ENCODE assay signal across 8 mouse cellular contexts in the genomic region with DNA sequence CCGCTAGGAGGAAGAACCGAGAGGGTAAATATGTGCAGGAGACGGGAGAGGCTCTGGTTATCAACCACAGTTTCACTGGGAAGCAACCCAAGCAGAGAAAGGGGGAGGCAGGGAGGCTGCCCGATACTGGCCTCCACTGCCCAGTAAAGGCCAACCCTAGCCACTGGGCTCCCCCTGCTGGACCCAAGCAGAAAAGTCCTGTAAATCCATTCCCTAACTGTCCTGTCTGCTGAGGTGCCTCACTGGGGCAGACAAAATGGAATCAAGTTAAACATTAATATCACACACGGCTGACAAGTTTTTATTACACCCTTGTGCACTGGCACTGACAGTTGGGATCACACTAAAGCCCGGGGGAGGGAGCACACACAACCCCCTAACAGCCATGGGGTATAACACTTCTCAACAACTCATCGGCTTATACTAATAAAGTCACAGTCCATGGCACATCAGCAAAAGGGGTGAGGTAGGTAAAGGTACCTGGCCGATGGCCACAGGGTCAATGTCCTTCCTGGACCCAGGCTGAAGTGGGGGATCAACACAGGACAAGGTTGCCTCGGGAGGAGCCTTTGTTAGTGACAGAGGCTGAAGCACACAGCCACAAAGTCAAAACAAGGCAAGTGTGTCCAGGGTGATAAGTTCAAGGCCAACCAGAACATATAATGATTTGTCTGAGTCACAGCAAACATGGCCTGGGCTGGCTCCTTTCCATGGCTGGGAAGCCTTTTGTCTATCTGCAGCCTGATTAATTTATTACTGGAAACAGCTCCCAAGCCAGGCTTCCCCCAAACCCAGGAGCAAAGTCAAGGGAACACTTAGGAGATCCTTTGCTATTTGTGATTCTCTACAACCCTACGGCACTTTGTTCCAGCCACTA. TPM values are rescaled to one million over a fixed set of nuclear protein-coding genes. Genes with fewer than 3 reads are reported as not detected.
DNase-seq lines count a peak whose midpoint lies in the region; ATAC-seq and TF ChIP-seq lines count a peak whose summit lies in the region.

No protein-coding gene starts in this region.

- in situ Hi-C loops in CH12.LX (cut with MboI; ENCODE audit: low pct_ligation_motif_present, low pct_unique_long_range_greater_than_20kb, low sequenced_read_pairs) = no loop called here

- H3K9ac ChIP-seq in CH12.LX (ENCODE audit: insufficient read depth, low read depth) = no peak overlapping the region
- no peak overlapping the region for H3K9ac ChIP-seq in heart, postnatal 0 days (replicated peaks; ENCODE audit: low read depth, low read length)
- 0 out of 2 replicates have a peak overlapping the region, but pooled peaks have one; percentile 13 for H3K9ac ChIP-seq in liver, embryonic 11.5 days (ENCODE audit: low read depth, low read length)

- peak; percentile 56 for TF ChIP-seq RAD21 in CH12.LX (IDR thresholded peaks at IDR 0.05; ENCODE audit: low read depth, low read length)

- no peak overlapping the region for H3K27ac ChIP-seq in CH12.LX (ENCODE audit: insufficient read depth, low read depth)
- no peak overlapping the region for H3K27ac ChIP-seq in heart, postnatal 0 days (ENCODE audit: low read depth)
- H3K27ac ChIP-seq in liver, embryonic 11.5 days (ENCODE audit: low read depth, low read length) = peak overlapping the region; percentile 62
- no peak overlapping the region for H3K27ac ChIP-seq in olfactory bulb, adult 2 months (ENCODE audit: insufficient read depth, low read depth, low read length)

- TF ChIP-seq CTCF in CH12.LX (conservative IDR thresholded peaks at IDR 0.05 in 1 of 2, IDR thresholded peaks at IDR 0.05 in 1 of 2; ENCODE audit: low read depth in 2 of 2, low read length in 2 of 2) = peak; percentile 42 to 81; a peak in 3 of 4 replicates
- peak; percentile 69 for TF ChIP-seq CTCF in heart, postnatal 0 days (IDR thresholded peaks at IDR 0.05; ENCODE audit: low read depth)
- peak; percentile 35; the same call in 1 of the 2 replicates for TF ChIP-seq CTCF in olfactory bulb, adult 2 months (IDR thresholded peaks at IDR 0.05; ENCODE audit: insufficient read depth, low read depth, low read length)

- DNase-seq in cerebellum, postnatal 10 days = peak; percentile 50 to 65
- DNase-seq in cerebellum, adult 8-10 months = no peak
- DNase-seq in CH12.LX (ENCODE audit: extremely low read depth) = no peak
- DNase-seq in embryo, embryonic 10.5 days (ENCODE audit: low spot score) = peak; percentile 72
- peak; percentile 47 for DNase-seq in heart, postnatal 0 days (ENCODE audit: low spot score)
- DNase-seq in liver, embryonic 11.5 days (ENCODE audit: low spot score) = no peak
- DNase-seq in right cerebral cortex, postnatal 4 days = no peak

- ATAC-seq in heart, postnatal 0 days (ENCODE audit: insufficient read depth, low read depth) = peak; percentile 37; the same call in 1 of the 2 replicates
- ATAC-seq in liver, embryonic 11.5 days (replicated peaks; ENCODE audit: low FRiP score) = no peak

- no peaks in the 10 kb centered on the region for H3K79me2 ChIP-seq in CH12.LX (replicated peaks; ENCODE audit: control insufficient read depth, extremely low read depth, insufficient read depth, poor library complexity, severe bottlenecking)

- dilution Hi-C loops in CH12.LX (cut with MboI; ENCODE audit: extremely low pct_ligation_motif_present, extremely low pct_unique_long_range_greater_than_20kb, low sequenced_read_pairs) = no loop called here

- no peaks in the 10 kb centered on the region for H3K9me3 ChIP-seq in CH12.LX (replicated peaks; ENCODE audit: low read length)
- H3K9me3 ChIP-seq in heart, postnatal 0 days (replicated peaks; ENCODE audit: control insufficient read depth, low read length) = no peaks in the 10 kb centered on the region
- no peaks in the 10 kb centered on the region for H3K9me3 ChIP-seq in liver, embryonic 11.5 days (ENCODE audit: control insufficient read depth, low read length)

- no peak overlapping the region for H3K4me3 ChIP-seq in CH12.LX (replicated peaks in 1 of 3; ENCODE audit: low read depth in 2 of 3, low read length in 2 of 3, poor library complexity in 1 of 3)
- H3K4me3 ChIP-seq in heart, postnatal 0 days (ENCODE audit: low read depth, low read length) = no peak overlapping the region
- H3K4me3 ChIP-seq in liver, embryonic 11.5 days (ENCODE audit: low read depth, low read length) = no peak overlapping the region
- H3K4me3 ChIP-seq in olfactory bulb, adult 2 months (ENCODE audit: insufficient read depth, low read depth, low read length) = no peak overlapping the region

- no peak for TF ChIP-seq EP300 in CH12.LX (IDR thresholded peaks at IDR 0.05; ENCODE audit: low read length)
- TF ChIP-seq EP300 in heart, postnatal 0 days (IDR thresholded peaks at IDR 0.05; ENCODE audit: low read depth) = no peak

- WGBS in heart, postnatal 0 days = 44% methylated on average over 10 of the region's 10 CpGs
- 51% methylated on average over 10 of the region's 10 CpGs for WGBS in liver, embryonic 11.5 days
- 67% methylated on average over 10 of the region's 10 CpGs for WGBS in olfactory bulb, adult 2 months

- no peak overlapping the region for H3K4me2 ChIP-seq in CH12.LX (ENCODE audit: insufficient read depth, low read depth, poor library complexity, severe bottlenecking)
- no peak overlapping the region for H3K4me2 ChIP-seq in heart, postnatal 0 days (ENCODE audit: low read depth, low read length)
- H3K4me2 ChIP-seq in liver, embryonic 11.5 days = no peak overlapping the region; the same call in 1 of the 2 replicates

- TF ChIP-seq POLR2A in CH12.LX (IDR thresholded peaks at IDR 0.05; ENCODE audit: low read depth, low read length) = no peak
- TF ChIP-seq POLR2A in olfactory bulb, adult 2 months (IDR thresholded peaks at IDR 0.05; ENCODE audit: insufficient read depth, low read depth, low read length) = no peak

- peaks cover 0 to 37% of the 10 kb centered on the region in 2 experiments; a peak in 3 of 4 replicates for H3K4me1 ChIP-seq in CH12.LX (ENCODE audit: control insufficient read depth in 1 of 2, insufficient read depth in 2 of 2)
- H3K4me1 ChIP-seq in heart, postnatal 0 days (ENCODE audit: control insufficient read depth, insufficient read depth) = no peaks in the 10 kb centered on the region
- H3K4me1 ChIP-seq in liver, embryonic 11.5 days (replicated peaks; ENCODE audit: control insufficient read depth, insufficient read depth, low read length) = peaks cover 48% of the 10 kb centered on the region
- H3K4me1 ChIP-seq in olfactory bulb, adult 2 months (ENCODE audit: control insufficient read depth, insufficient read depth, low read length) = peaks cover 4% of the 10 kb centered on the region; the same call in 1 of the 2 replicates

- H3K36me3 ChIP-seq in CH12.LX (replicated peaks in 1 of 2; ENCODE audit: control insufficient read depth in 1 of 2, insufficient read depth in 1 of 2, low read length in 1 of 2) = peaks cover 16 to 54% of the 10 kb centered on the region in 2 experiments
- H3K36me3 ChIP-seq in heart, postnatal 0 days (replicated peaks; ENCODE audit: control insufficient read depth, insufficient read depth, low read length) = no peaks in the 10 kb centered on the region
- H3K36me3 ChIP-seq in liver, embryonic 11.5 days (ENCODE audit: control insufficient read depth, insufficient read depth, low read length) = peaks cover 15% of the 10 kb centered on the region

- H3K27me3 ChIP-seq in CH12.LX (replicated peaks) = no peaks in the 10 kb centered on the region
- no peaks in the 10 kb centered on the region for H3K27me3 ChIP-seq in heart, postnatal 0 days (ENCODE audit: control insufficient read depth, insufficient read depth, low read length)
- H3K27me3 ChIP-seq in liver, embryonic 11.5 days (replicated peaks; ENCODE audit: control insufficient read depth, insufficient read depth, low read length) = no peaks in the 10 kb centered on the region

TF ChIP-seq in CH12.LX, 34 proteins besides CTCF, POLR2A, EP300 and RAD21 (continues in another document):
- peak; percentile 73 for TF ChIP-seq SMC3 (IDR thresholded peaks at IDR 0.05; ENCODE audit: low read depth, low read length)

RNA-seq across cellular contexts. Expression of a gene that starts 6.0 kb away (rescaled TPM):
- total RNA-seq in CH12.LX (2012; rRNA removed) = 38.5 and 42.9 TPM in 2 replicates
- total RNA-seq in CH12.LX (2014; rRNA removed) = 54.3 and 56.2 TPM in 2 replicates
- 32.5 and 36.3 TPM in 2 replicates for polyA plus RNA-seq in CH12.LX (2012; ENCODE audit: insufficient read length, low read depth)
- total RNA-seq in heart, postnatal 0 days (2014; rRNA removed; ENCODE audit: low replicate concordance) = 20.9 and 27.3 TPM in 2 replicates
- polyA plus RNA-seq in heart, postnatal 0 days (2015; fragmentation: Nextera tagmentation; extraction: Ambion mirVana) = 25.0 and 28.1 TPM in 2 replicates
- 206 and 226 TPM in 2 replicates for polyA plus RNA-seq in liver, embryonic 11.5 days (2014; fragmentation: Nextera tagmentation; extraction: Ambion mirVana)
- not detected in 2 replicates for polyA plus RNA-seq in olfactory bulb, adult 2 months (2012; ENCODE audit: insufficient read depth, insufficient read length, low replicate concordance, missing spikeins)

RNA-seq across cellular contexts. Expression of a gene that starts 9.9 kb away (rescaled TPM):
- 0.08 TPM in 2 replicates for total RNA-seq in CH12.LX (2012; rRNA removed)
- total RNA-seq in CH12.LX (2014; rRNA removed) = not detected in 2 replicates
- 0.19 and 0.31 TPM in 2 replicates for polyA plus RNA-seq in CH12.LX (2012; ENCODE audit: insufficient read length, low read depth)
- 0.39 TPM in 1 of 2 replicates, not detected in the other for total RNA-seq in heart, postnatal 0 days (2014; rRNA removed; ENCODE audit: low replicate concordance)
- 1.2 and 1.3 TPM in 2 replicates for polyA plus RNA-seq in heart, postnatal 0 days (2015; fragmentation: Nextera tagmentation; extraction: Ambion mirVana)
- 1.8 and 2.2 TPM in 2 replicates for polyA plus RNA-seq in liver, embryonic 11.5 days (2014; fragmentation: Nextera tagmentation; extraction: Ambion mirVana)
- polyA plus RNA-seq in olfactory bulb, adult 2 months (2012; ENCODE audit: insufficient read depth, insufficient read length, low replicate concordance, missing spikeins) = not detected in 2 replicates

RNA-seq across cellular contexts. Expression of a gene that starts 21.5 kb away (rescaled TPM):
- total RNA-seq in CH12.LX (2012; rRNA removed) (96.3 and 112 TPM in 2 replicates), CH12.LX (2014; rRNA removed) (59.5 and 61.6 TPM in 2 replicates)
- polyA plus RNA-seq in CH12.LX (2012; ENCODE audit: insufficient read length, low read depth) = 70.3 and 80.0 TPM in 2 replicates
- total RNA-seq in heart, postnatal 0 days (2014; rRNA removed; ENCODE audit: low replicate concordance) = 23.6 and 25.2 TPM in 2 replicates
- 45.1 and 46.7 TPM in 2 replicates for polyA plus RNA-seq in heart, postnatal 0 days (2015; fragmentation: Nextera tagmentation; extraction: Ambion mirVana)
- 69.6 and 71.3 TPM in 2 replicates for polyA plus RNA-seq in liver, embryonic 11.5 days (2014; fragmentation: Nextera tagmentation; extraction: Ambion mirVana)
- polyA plus RNA-seq in olfactory bulb, adult 2 months (2012; ENCODE audit: insufficient read depth, insufficient read length, low replicate concordance, missing spikeins) = not detected in 2 replicates

RNA-seq across cellular contexts. Expression of a gene that starts 45.0 kb away (rescaled TPM):
- total RNA-seq in CH12.LX (2012; rRNA removed) (2.1 and 2.8 TPM in 2 replicates), CH12.LX (2014; rRNA removed) (1.1 TPM in 2 replicates)
- 15.9 and 21.0 TPM in 2 replicates for polyA plus RNA-seq in CH12.LX (2012; ENCODE audit: insufficient read length, low read depth)
- total RNA-seq in heart, postnatal 0 days (2014; rRNA removed; ENCODE audit: low replicate concordance) = 6.2 and 6.8 TPM in 2 replicates
- 8.9 and 9.0 TPM in 2 replicates for polyA plus RNA-seq in heart, postnatal 0 days (2015; fragmentation: Nextera tagmentation; extraction: Ambion mirVana)
- polyA plus RNA-seq in liver, embryonic 11.5 days (2014; fragmentation: Nextera tagmentation; extraction: Ambion mirVana) = 18.3 and 18.9 TPM in 2 replicates
- polyA plus RNA-seq in olfactory bulb, adult 2 months (2012; ENCODE audit: insufficient read depth, insufficient read length, low replicate concordance, missing spikeins) = not detected in 2 replicates

Comparison
In these comparisons a context has a peak if more than half of its experiments do, and no peak if none do; other contexts are left out.
1. DNase-seq: peak in cerebellum, postnatal 10 days (2 of 2), embryo, embryonic 10.5 days (single experiment) and heart, postnatal 0 days (single experiment); none in cerebellum, adult 8-10 months (single experiment), CH12.LX (single experiment), liver, embryonic 11.5 days (single experiment) and right cerebral cortex, postnatal 4 days (single experiment).
2. RNA of a gene that starts 6.0 kb away (polyA plus RNA-seq): 206 to 226 TPM in liver, embryonic 11.5 days, 32.5 to 36.3 TPM in CH12.LX and 25.0 to 28.1 TPM in heart, postnatal 0 days; not detected in olfactory bulb, adult 2 months; every median in the first group is over 10 times any median in the second.
3. RNA of a gene that starts 21.5 kb away (polyA plus RNA-seq): 70.3 to 80.0 TPM in CH12.LX, 69.6 to 71.3 TPM in liver, embryonic 11.5 days and 45.1 to 46.7 TPM in heart, postnatal 0 days; not detected in olfactory bulb, adult 2 months; every median in the first group is over 10 times any median in the second.
4. Peak in every context shown above with its lines, with median percentiles within 50 percentile points of each other: CTCF ChIP-seq.